Mouse (Mus musculus) kidney, adult 2 months (tissue): ENCODE results near the gene Pml.

Source experiments
- CTCF ChIP-seq: fragments of 200-500 bp; conservative IDR thresholded peaks from 2 replicates; pipeline ENCODE4 v1.5.1; 2011; ENCODE audit warnings: low read depth, mild to moderate bottlenecking, control low read depth, low read length, moderate library complexity, mixed read lengths; ENCODE audit not compliant: insufficient read depth, insufficient read length
- POLR2A ChIP-seq: fragments of 200-500 bp; IDR thresholded peaks from one replicate; pipeline ENCODE4 v1.6.1; 2011; ENCODE audit warnings: low read depth, low read length, control low read depth

DNA sequence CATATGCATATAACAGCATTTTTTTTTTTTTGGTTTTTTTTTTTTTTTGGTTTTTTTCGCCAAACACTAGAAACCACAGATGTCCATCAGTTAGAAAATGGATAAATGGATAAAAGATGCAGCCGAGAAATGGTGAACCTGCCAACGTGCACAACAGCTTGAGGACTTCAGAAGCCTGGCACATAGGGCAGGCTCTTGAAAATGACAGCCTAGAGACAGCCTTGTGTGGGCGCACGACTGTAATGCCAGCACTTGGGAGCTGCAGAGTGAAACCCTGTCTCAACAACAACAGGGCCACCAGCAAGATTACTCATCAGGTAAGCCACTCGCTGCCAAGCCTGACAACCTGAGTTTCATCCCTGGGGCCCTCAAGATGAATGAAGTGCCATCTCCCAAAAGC lies 80.2 kb downstream of the Pml start:
- no peak for TF ChIP-seq CTCF
- no peak for TF ChIP-seq POLR2A
